Mouse (Mus musculus): ENCODE measurements at regions not wholly inside any gene's neighbourhood (a gene's known extent, or its start where the extent isn't known, plus 50 kb on each side); places are given as distances from the start of the nearest gene placed in this dataset.

GRCm38 (mm10) chr7:70454525-70454924, 88.0 kb upstream of the Nr2f2 start:
- DNase-seq, result no peak

- no peak for DNase-seq
Observed at GRCm38 (mm10) chr7:70452816-70453215, 86.3 kb upstream of the Nr2f2 start.

GRCm38 (mm10) chr7:70438908-70439307, 72.4 kb upstream of the Nr2f2 start:
- DNase-seq, result no peak

GRCm38 (mm10) chr7:70433838-70434237, 67.3 kb upstream of the Nr2f2 start:
- DNase-seq, result no peak

DNA sequence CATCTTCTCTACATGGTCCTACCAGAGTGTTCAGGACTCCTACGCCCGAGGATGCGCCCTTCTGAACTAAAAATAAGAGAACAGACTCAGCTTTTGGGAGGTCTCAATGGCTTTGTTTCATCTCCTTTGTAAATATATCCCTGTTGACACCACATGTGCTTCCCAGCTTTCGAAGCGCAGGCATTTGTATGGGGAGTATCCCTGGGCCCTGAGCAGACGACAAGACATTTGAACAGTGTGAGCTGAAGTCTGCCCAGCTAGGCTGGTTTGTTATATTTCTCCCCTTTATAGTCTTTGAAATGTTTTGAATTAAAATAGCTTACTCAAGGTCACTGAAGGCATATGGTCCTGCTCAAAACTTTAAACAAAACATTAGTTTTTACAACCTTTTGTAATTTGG, 66.8 kb upstream of the Nr2f2 start:
- no peak for DNase-seq

DNA sequence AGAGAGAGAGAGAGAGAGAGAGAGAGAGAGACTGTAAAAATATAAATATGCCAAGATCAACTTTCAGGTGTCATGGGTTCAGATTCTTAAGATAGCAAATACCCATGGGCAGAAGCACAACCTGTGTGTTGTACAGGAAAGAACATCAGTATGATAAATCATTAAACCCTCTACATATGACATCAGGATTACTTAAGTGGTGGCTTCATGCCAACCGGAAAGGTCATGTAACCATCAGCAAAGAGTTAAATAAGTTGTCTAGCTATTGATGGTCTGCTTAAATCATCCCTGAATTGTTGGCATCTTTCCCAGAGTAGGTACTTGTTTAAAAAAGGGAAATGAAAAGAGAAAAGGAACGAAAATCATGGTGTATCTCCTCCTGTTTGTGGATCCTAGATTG, 65.2 kb upstream of the Nr2f2 start:
- DNase-seq, result no peak

DNA sequence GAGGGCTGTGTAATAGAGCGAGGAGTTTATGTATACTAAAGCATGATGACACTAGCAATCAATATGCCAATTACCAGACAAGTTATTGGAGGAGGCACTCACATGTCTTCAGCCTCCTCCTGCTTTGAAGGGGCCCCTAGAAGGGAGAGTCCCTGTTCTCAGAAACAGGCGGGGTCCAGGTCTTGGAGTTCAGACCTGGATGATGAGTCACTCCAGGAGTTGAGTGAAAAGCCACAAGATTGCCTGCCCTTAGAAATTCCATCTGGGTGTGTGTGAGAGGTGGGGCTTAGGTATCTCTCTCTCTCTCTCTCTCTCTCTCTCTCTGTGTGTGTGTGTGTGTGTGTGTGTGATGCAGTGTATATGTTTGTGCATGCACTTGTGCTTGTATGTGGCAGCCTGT, 62.8 kb upstream of the Nr2f2 start:
- no peak for DNase-seq

DNA sequence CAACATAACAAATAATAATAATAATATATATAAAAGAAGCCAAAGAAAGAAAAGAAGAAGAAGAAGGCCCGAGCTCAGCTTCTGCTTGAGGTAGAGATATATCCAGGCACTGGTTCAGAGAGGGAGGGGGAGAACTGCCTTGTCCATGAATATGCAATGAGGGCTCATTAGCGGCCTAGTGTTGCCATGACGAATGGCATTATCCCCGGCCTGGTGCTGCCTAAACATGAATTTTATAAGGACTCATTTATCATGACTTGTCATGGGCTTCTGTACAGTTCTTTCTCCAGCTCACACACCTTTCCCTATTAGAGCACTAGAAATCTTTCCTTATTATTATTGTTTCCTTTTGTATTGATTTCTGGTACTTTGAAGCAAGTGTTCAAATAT, 57.7 kb upstream of the Nr2f2 start:
- no peak for DNase-seq

GRCm38 (mm10) chr7:70423524-70424230, 57.1 kb upstream of the Nr2f2 start:
- no peak for DNase-seq

GRCm38 (mm10) chr7:70416185-70416941, 49.8 kb upstream of the Nr2f2 start:
- no peak for DNase-seq

Measured in cerebellum, adult 11 months (tissue).